Mouse (Mus musculus) small intestine, adult 2 months (tissue): ENCODE measurements at regions not wholly inside any gene's neighbourhood (a gene's known extent, or its start where the extent isn't known, plus 50 kb on each side); places are given as distances from the start of the nearest gene placed in this dataset.
A peak's percentile ranks its signal among the peaks of the same experiment; 100 is the strongest.
"Not testable (repeated sequence)": the region's sequence is repeated elsewhere in the genome, so short reads cannot be mapped to it uniquely, and the experiment has no call there.

ENCODE experiments used
- H3K27ac ChIP-seq: fragments of 200-500 bp; 2 replicates; pipeline ENCODE4 v1.5.1; 2012; ENCODE audit warnings: low read depth, low read length, control low read depth, inconsistent platforms; ENCODE audit not compliant: insufficient read depth
- H3K27me3 ChIP-seq: fragments of 200-500 bp; 2 replicates; pipeline ENCODE4 v1.6.1; 2012; ENCODE audit warnings: mild to moderate bottlenecking, moderate library complexity, low read length, inconsistent platforms; ENCODE audit not compliant: control insufficient read depth, insufficient read depth
- H3K36me3 ChIP-seq: fragments of 200-500 bp; 2 replicates; pipeline ENCODE4 v1.6.1; 2012; ENCODE audit warnings: mild to moderate bottlenecking, low read length, control low read depth, inconsistent platforms; ENCODE audit not compliant: control insufficient read depth, insufficient read depth
- H3K4me1 ChIP-seq: fragments of 200-500 bp; 2 replicates; pipeline ENCODE4 v1.6.1; 2012; ENCODE audit warnings: low read length, inconsistent platforms, mixed read lengths; ENCODE audit not compliant: control insufficient read depth, insufficient read depth, insufficient read length
- H3K4me3 ChIP-seq: fragments of 200-500 bp; 2 replicates; pipeline ENCODE4 v1.5.1; 2012; ENCODE audit warnings: low read depth, mild to moderate bottlenecking, control low read depth, inconsistent platforms, low read length, moderate library complexity
- WGBS: fragments of 180-500 bp; shearing (Covaris S2); methylation state at CpG from one replicate; pipeline ENCODE4 v1.1.7; 2018; 5-methylcytosine and 5-hydroxymethylcytosine counted together

- WGBS, result 3% methylated on average over 73 of the region's 77 CpGs
- H3K4me3 ChIP-seq, result peak overlapping the region; percentile 62
- not testable (repeated sequence) for H3K36me3 ChIP-seq, H3K27ac ChIP-seq, H3K4me1 ChIP-seq, H3K27me3 ChIP-seq
These were observed 155.2 kb upstream of the 9030624G23Rik start for GRCm38 (mm10) chr12:24252071-24252874.
